Mouse (Mus musculus): Measurements from ENCODE around the gene Got2.

DNA sequence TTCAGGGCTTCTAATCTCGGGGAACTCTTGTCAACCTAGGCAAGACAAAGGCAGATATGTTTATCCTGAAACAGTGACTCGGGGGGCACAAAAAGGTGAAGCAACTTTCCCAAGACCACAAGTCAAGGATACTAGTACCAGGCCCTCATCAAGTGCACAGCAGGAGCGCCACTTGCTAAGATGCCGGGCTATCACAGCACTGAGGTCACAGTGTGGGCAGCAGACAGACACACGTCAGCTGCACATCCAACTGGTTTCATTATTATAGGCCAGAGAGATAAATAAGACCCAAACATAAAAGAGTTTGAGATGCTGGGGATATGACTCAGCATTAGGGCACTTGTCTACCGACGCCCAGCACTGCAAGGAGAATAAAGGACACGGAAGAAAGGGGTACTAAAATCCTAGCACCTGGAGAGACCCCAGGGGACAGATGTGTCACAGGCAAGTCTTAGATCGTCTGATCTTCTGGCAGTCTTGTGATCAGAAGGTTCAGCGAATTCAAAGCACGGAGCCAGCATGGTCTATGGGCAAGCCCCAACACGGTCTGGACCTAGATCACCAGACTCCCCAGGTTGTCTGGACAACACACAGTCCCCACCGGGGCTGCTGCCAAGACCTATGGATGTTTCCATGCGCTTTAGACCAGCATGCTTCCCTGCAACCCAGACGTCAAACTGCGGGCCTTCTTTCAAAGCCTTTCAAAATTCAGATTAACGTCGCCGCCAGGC lies 39.4 kb downstream of the Got2 start:
- no peak for TF ChIP-seq CHD2 (IDR thresholded peaks at IDR 0.05; ENCODE audit: low read depth, low read length)
- no peak for TF ChIP-seq ZNF384 (IDR thresholded peaks at IDR 0.05; ENCODE audit: low read depth, low read length)
- TF ChIP-seq MAFK (IDR thresholded peaks at IDR 0.05; ENCODE audit: insufficient read depth, low read depth, low read length): peak; percentile 35; the same call in 1 of the 2 replicates
